Mouse (Mus musculus): ENCODE data around the gene Ccdc152.
"Not testable (repeated sequence)": the region's sequence is repeated elsewhere in the genome, so short reads cannot be mapped to it uniquely, and the experiment has no call there.

Gene Ccdc152

DNA sequence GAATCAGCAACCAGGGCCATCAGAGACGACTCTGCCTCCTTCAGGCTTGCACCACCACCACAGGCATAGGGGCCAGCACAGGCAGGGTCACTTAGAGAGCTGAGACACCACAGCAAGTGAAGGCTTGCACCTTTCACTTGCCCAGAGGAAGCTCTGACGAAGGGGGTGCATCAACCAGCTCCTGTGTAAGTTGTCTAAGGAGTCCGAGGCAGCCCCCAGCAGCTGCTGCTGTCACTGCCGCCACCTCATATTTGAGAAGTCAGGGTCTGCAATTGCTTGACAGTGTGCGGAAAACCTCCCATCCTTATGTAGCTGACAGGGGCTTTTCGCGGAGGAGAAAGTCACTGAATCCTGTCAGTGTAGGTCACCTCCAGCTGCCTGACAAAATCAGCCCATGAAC is 24.1 kb downstream of the Ccdc152 start:
- DNase-seq (ENCODE audit: low read depth, low spot score) = no peak

- no peak for DNase-seq (ENCODE audit: low read depth, low spot score)
Observed at GRCm38 (mm10) chr15:3277391-3277790, 25.9 kb downstream of the Ccdc152 start.

- DNase-seq (ENCODE audit: low read depth, low spot score) = no peak
Observed at GRCm38 (mm10) chr15:3273191-3273590, 30.1 kb downstream of the Ccdc152 start.

DNA sequence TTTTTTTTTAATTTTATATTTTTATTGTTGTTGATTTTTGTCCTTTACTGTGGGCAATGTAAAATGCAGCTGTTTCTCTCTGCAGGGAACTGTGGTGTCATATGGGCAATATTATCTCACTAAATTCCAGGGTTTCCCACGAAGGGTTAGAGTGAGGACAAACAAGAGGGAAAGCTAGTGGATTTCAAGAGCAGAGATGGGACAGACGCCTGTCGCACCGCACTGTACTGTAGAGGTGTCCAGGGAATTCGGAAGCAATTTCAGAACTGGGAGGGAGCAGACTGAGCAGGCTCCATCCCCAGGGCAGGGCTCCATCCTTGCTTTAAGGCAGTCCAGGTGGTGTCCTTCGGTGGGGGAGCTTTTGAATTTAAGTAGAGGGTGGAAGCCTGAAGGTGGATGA is 32.1 kb downstream of the Ccdc152 start:
- no peak for DNase-seq (ENCODE audit: low read depth, low spot score)

DNA sequence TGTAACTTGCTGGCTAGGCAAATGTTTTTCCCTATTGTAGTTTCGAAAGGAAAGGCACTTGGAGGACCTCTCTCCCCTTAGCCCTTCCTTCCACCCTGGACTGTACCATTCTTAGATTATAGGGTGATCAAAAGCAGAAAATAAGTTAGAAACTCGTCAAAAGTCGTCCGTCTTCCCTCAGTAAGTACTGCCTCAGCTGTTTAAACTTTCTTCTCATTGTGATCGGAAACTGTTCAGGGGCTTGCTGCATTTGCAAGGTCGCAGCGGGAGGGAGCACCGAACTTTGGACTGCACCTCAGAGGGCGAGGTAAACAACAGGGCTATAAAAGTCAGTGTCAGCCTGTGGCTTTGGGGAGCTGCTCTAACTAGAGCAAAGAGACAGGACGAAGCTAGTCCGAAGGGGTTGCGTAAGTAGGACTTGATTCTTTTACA is 32.7 kb downstream of the Ccdc152 start:
- peak; percentile 12 for DNase-seq (ENCODE audit: low read depth, low spot score)

DNA sequence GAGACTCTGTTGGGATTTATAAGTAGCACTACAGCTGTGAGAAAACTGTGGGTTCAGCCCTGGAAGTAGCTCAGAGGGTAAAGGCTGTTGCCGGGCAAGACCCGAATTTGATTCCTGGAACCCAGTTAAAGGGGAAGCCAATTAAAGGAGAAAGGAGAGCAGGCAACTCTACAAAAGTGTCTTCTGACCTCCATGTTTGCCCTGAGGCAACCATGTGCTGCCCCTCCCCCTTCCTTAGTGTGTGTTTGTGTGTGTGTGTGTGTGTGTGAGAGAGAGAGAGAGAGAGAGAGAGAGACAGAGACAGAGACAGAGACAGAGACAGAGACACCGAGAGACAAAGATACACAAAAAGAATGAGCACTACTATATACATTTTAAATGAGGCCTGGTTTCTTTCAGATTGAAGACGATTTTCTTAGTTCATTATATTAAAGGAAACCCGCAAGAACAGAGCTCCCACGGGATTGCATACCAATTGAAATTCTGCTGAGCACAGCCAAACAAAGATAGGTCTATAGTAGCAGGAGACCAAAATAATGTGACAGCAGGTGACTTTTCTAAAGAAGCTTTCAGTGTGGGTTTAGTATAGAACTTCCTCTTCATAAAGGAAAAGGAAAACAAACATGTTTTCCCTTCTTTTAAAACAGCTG is 33.2 kb downstream of the Ccdc152 start:
- no peak for DNase-seq (ENCODE audit: low read depth, low spot score)

DNA sequence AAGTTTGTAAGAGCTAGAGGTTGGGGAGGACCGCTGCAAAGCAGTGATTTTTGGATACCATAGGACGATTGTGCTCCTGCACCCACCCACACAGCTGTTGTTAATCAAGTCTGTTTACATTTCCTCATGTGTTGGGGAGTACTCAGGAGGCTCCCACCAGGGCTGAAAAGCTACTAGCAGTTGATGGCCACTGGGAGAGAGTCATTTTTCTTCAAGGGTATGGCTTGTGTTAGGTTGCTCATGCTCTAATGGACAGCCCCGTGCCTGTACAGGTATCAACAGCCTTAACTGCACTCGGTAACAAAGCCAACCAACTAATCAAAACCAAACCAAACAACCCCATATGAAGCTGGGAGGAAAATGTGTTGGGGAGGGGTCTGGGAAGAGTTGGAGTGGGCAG is 33.8 kb downstream of the Ccdc152 start:
- DNase-seq (ENCODE audit: low read depth, low spot score) = no peak

GRCm38 (mm10) chr15:3268247-3268646 is 35.1 kb downstream of the Ccdc152 start, which contains the start of gene Selenop:
TSS of gene Selenop (plus strand) at chr15:3268547.
- no peak for DNase-seq (ENCODE audit: low read depth, low spot score)

GRCm38 (mm10) chr15:3264828-3265227 is 38.5 kb downstream of the Ccdc152 start:
- no peak for DNase-seq (ENCODE audit: low read depth, low spot score)

DNA sequence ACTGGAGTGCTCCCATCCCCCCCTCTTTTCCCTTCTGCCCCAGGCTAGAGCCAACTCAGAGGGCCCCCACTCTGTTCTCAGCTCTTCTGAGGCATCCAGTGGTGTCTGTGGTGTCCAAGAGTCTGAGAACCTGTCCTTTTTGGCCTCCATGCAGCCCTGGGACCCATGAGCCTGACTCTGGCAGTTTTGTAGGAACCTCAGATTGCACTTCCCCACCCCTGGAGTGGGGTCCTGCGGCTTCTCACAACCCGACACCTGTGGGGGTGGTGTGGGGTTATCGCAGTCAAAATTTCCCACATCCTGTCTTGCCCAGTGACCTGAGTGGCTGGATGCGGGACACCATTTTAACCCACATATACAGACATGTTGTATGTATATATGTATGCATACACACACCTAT is 39.0 kb downstream of the Ccdc152 start:
- DNase-seq (ENCODE audit: low read depth, low spot score) = no peak

DNA sequence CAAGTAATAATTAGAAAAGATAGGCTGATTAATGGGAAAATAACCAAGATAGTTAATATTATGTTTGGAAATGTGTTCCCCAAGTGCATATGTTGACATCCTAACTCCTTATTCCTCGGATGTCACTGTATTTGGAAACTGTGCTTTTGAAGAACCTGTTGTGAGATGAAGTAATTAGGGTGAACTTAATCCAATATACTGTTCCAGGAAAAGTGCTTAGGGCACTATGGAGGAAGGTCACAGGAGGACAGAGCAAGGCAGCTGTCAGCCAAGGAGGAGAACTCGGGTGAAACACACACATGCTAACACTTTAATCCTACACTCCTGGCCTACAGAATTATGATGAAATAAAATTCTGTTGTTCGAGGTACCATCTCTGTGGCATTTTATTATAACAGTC is 40.4 kb downstream of the Ccdc152 start:
- no peak for DNase-seq (ENCODE audit: low read depth, low spot score)

DNA sequence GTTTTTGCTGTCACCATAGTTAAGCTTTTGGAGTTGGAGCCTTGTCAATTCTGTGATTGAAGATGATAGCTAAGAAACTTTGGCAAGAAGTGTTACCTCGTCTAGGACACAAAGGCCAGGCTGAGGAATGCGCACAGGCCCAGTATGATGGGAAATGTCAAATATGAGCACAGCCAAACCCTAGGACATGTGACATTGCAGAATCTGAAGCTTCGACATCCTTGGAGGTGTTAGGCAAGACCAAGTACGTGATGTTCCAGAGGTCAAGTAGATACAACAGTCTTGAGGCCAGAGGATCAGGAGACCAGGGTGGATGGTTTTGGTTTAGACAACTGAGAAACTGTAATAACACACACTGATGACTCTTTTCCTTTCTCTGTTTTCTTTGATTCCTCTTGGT is 43.0 kb downstream of the Ccdc152 start:
- DNase-seq (ENCODE audit: low read depth, low spot score) = no peak

GRCm38 (mm10) chr15:3259025-3259424 is 44.3 kb downstream of the Ccdc152 start:
- DNase-seq (ENCODE audit: low read depth, low spot score) = no peak

DNA sequence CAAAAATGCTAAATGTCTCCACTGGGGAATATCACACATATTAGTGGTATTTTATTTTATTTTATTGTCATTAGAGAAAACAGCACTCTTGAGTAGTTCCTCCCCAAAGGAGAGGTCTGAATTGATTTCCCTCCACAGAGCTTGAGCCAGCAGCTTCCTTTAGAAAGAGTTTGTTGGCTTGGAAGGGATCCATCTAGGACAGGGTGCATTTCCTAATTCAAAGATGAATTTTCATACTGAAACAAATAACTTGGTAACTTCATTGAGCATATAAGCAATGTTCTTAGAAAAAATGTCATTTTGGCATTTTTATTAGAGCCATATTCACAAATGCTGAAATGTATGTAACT is 51.6 kb downstream of the Ccdc152 start:
- no peak for DNase-seq (ENCODE audit: low read depth, low spot score)

DNA sequence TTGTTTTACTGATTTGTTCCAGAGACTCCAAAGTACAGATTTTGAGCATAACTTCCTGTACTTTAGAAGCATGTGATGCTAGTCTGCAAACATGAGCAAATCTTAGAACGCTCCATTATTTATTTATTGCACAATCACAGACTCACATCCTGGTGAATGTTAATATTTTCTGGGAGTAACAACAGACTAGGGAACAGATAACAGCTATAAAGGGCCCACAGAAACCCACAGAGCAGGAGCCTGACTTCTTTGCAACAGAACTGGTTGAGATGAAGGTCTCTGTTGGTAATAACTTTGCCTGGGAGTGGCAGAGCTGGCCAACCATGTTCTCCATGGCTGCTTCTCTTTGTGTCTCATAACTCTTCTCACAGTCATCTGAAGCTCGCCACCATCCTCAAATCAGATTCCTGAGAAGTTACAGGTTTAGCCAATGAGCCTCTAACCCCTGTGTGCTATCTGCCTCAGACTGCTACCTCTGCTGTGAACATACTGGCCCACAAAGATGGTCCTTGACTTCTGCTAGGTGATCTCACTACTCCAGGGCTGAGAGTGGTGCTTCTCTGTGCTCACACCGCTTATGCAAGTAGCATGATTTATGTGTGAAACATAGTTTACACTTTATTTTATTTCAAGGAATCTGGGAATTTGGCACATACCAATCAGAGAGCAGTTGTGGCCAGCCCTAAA is 52.2 kb downstream of the Ccdc152 start:
- no peak for DNase-seq (ENCODE audit: low read depth, low spot score)

DNA sequence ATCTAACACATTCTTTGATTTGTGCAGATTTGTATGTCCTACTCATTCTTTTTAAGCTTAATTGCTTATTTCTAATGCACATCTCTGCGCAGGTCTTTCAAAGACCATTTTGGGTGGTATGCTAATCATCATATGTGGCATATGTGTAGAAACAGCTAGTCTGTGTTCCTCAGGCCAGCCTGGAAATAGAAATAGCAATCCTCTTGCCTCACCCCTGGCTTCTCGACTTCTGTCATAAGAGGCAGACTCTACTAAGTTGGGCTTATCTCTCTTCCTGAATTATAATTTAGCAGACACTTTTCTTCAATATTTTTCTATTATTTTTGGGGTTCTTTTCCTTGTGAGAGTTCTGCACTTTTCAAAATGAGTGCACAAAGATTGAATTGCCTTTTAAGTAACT is 52.7 kb downstream of the Ccdc152 start:
- no peak for DNase-seq (ENCODE audit: low read depth, low spot score)

- DNase-seq (ENCODE audit: low read depth, low spot score) = not testable (repeated sequence)
Observed at GRCm38 (mm10) chr15:3245036-3245435, 58.3 kb downstream of the Ccdc152 start.

DNA sequence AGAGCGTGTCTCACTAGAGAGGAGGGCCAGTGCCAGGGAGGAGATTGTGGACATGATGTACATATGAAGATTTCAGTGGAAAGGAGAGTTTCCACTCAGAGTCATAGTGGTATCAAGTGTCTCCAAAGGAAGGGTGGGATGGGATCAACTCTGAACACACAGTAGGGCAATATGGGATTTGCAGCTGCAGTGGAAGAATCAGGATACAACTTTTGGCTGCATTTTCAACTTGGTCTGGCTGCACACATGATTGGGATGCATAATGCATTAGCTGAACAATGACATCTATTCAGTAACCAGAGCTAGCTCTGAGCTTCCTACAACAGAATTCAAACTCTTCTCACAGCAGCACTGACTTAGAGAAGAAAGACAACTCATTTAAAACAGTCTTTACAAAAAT is 65.4 kb downstream of the Ccdc152 start:
- DNase-seq (ENCODE audit: low read depth, low spot score) = no peak

- no peak for DNase-seq (ENCODE audit: low read depth, low spot score)
Observed at GRCm38 (mm10) chr15:3236338-3236737, 67.0 kb downstream of the Ccdc152 start.

- no peak for DNase-seq (ENCODE audit: low read depth, low spot score)
Observed at GRCm38 (mm10) chr15:3233837-3234551, 69.3 kb downstream of the Ccdc152 start.

DNA sequence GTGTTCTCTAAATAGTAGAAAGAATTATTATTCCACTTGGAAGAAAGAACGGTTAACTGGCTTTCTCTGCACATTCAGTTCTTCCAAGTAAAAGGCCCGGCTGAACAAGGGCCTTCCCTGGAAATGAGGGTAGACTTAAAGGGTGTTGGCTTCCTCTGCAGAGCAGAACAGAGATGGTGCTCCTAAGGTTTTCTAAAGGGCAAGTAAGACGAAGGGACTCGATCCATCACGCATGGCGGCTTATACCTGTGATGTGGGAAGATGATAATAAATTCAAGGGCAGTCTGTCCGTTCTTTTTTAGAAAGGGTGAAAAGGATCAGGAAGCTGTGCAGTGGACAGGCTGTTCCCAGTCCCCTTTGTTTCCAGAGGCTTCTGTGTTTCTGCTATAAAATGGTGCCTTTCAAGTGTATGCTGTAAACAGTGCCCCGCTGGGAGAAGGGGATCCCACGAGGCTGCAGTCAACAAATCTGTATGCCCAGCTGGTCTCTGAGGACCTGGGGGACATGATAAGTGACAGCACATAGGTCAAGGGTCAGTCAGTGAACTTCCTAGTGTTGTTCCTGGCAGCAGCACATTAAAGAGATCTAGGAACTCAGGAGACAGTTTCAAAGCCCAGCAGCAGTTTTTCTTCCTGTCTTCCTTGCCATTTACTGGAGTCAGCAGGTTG is 71.0 kb downstream of the Ccdc152 start:
- no peak for DNase-seq (ENCODE audit: low read depth, low spot score)

DNA sequence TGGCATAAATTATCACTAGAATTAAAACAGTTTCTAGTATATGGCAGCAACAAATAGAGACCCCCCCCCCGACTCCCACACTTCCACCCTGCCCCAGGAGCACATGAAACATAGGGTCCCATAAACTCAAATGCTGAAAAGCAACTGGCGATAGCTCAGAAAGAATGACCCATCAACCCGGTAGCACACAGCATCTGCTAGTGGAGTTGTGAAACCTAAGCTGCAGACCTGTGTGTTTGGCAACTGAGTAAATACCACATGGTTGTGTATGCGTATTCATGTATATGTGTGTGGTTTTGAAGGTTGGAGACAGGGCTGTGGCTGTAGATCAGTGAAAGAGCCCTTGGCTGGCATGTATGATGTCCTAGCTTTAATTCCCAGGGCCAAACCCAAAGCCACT is 72.3 kb downstream of the Ccdc152 start:
- no peak for DNase-seq (ENCODE audit: low read depth, low spot score)
